ENCODE assay signal across 8 mouse cellular contexts in genomic region chr2:174077776-174078338, GRCm38 (mm10). TPM values are rescaled to one million over a fixed set of nuclear protein-coding genes. Genes with fewer than 3 reads are reported as not detected.
DNase-seq lines count a peak whose midpoint lies in the region; ATAC-seq and TF ChIP-seq lines count a peak whose summit lies in the region.

No protein-coding gene starts in this region.

- no peak for ATAC-seq in neural tube, embryonic 15.5 days (ENCODE audit: low FRiP score)

- H3K9ac ChIP-seq in neural tube, embryonic 15.5 days (replicated peaks), result peak overlapping the region; percentile 82

- no peak; the same call in 1 of the 2 replicates for TF ChIP-seq CTCF in left cerebral cortex, adult 2 months (IDR thresholded peaks at IDR 0.05)

- peak overlapping the region; percentile 92 for H3K4me2 ChIP-seq in neural tube, embryonic 15.5 days

- no peak overlapping the region for H3K27ac ChIP-seq in left cerebral cortex, adult 2 months
- peak overlapping the region; percentile 88 for H3K27ac ChIP-seq in embryonic facial prominence, embryonic 10.5 days (replicated peaks)
- peak overlapping the region; percentile 94 for H3K27ac ChIP-seq in limb, embryonic 10.5 days
- no peak overlapping the region for H3K27ac ChIP-seq in neural tube, embryonic 15.5 days (replicated peaks)

- H3K9me3 ChIP-seq in embryonic facial prominence, embryonic 10.5 days, result no peaks in the 10 kb centered on the region
- H3K9me3 ChIP-seq in limb, embryonic 10.5 days (replicated peaks), result no peaks in the 10 kb centered on the region
- no peaks in the 10 kb centered on the region for H3K9me3 ChIP-seq in neural tube, embryonic 15.5 days (replicated peaks)

- H3K4me3 ChIP-seq in left cerebral cortex, adult 2 months, result peak overlapping the region; percentile 22
- peak overlapping the region; percentile 88 for H3K4me3 ChIP-seq in embryonic facial prominence, embryonic 10.5 days
- peak overlapping the region; percentile 85 for H3K4me3 ChIP-seq in limb, embryonic 10.5 days
- H3K4me3 ChIP-seq in neural tube, embryonic 15.5 days (replicated peaks), result peak overlapping the region; percentile 84

- no peaks in the 10 kb centered on the region for H3K27me3 ChIP-seq in embryonic facial prominence, embryonic 10.5 days (replicated peaks; ENCODE audit: low read depth, poor library complexity, severe bottlenecking)
- no peaks in the 10 kb centered on the region for H3K27me3 ChIP-seq in limb, embryonic 10.5 days (ENCODE audit: low read depth, poor library complexity, severe bottlenecking)
- no peaks in the 10 kb centered on the region for H3K27me3 ChIP-seq in neural tube, embryonic 15.5 days (replicated peaks)

- no peaks in the 10 kb centered on the region for H3K36me3 ChIP-seq in embryonic facial prominence, embryonic 10.5 days (replicated peaks)
- H3K36me3 ChIP-seq in limb, embryonic 10.5 days, result no peaks in the 10 kb centered on the region
- H3K36me3 ChIP-seq in neural tube, embryonic 15.5 days, result no peaks in the 10 kb centered on the region

- WGBS in embryonic facial prominence, embryonic 10.5 days, result 12% methylated on average over 11 of the region's 11 CpGs
- WGBS in limb, embryonic 10.5 days, result 15% methylated on average over 11 of the region's 11 CpGs
- WGBS in neural tube, embryonic 15.5 days, result 9% methylated on average over 11 of the region's 11 CpGs

- intact Hi-C loops in left cerebral cortex, adult 2 months (cut with DNase I), result loop anchor here (2.0 to 10.0 kb wide), 3 partner anchors 219 to 491 kb away; no protein-coding TSS in a partner anchor
- intact Hi-C loops in left cerebral cortex, postnatal 4 days (cut with DNase I), result loop anchor here (5.0 kb wide), 2 partner anchors 214 to 491 kb away; no protein-coding TSS in a partner anchor

- peaks cover 58% of the 10 kb centered on the region for H3K4me1 ChIP-seq in embryonic facial prominence, embryonic 10.5 days
- peaks cover 49% of the 10 kb centered on the region for H3K4me1 ChIP-seq in limb, embryonic 10.5 days
- peaks cover 52% of the 10 kb centered on the region for H3K4me1 ChIP-seq in neural tube, embryonic 15.5 days

- no peak for DNase-seq in left cerebral cortex, adult 2 months (ENCODE audit: extremely low spot score in 1 of 2, low spot score in 2 of 2)
- DNase-seq in left cerebral cortex, postnatal 4 days, result no peak
- DNase-seq in embryonic facial prominence, embryonic 10.5 days (ENCODE audit: low spot score), result no peak
- DNase-seq in limb, embryonic 10.5 days (ENCODE audit: low spot score), result no peak
- no peak for DNase-seq in right cerebral cortex, postnatal 36 days (ENCODE audit: low spot score in 2 of 2)
- no peak for DNase-seq in adrenal gland, adult 8-10 months
- no peak for DNase-seq in adipocyte (ENCODE audit: low spot score)

RNA-seq across cellular contexts. Expression of gene Stx16, which starts 1.7 kb away (rescaled TPM):
- total RNA-seq in left cerebral cortex, adult 2 months (2021), result 10 to 100 TPM; 57.5 to 62.2 TPM
- total RNA-seq in left cerebral cortex, postnatal 4 days (2021), result 10 to 100 TPM; 44.3 to 56.0 TPM
- 10.6 and 11.2 TPM in 2 replicates for polyA plus RNA-seq in embryonic facial prominence, embryonic 10.5 days (2016; fragmentation: Nextera tagmentation; extraction: Ambion mirVana)
- 10.0 and 12.4 TPM in 2 replicates for polyA plus RNA-seq in limb, embryonic 10.5 days (2016; fragmentation: Nextera tagmentation; extraction: Ambion mirVana)
- polyA plus RNA-seq in neural tube, embryonic 15.5 days (2015; fragmentation: Nextera tagmentation; extraction: Ambion mirVana), result 10.4 and 10.9 TPM in 2 replicates
- total RNA-seq in adrenal gland, adult 8-10 months (2022), result 10 to 100 TPM; 52.0 to 61.3 (median 55.4) TPM

RNA-seq across cellular contexts. Expression of gene Npepl1, which starts 32.3 kb away (rescaled TPM):
- 10 to 100 TPM; 12.8 to 13.7 TPM for total RNA-seq in left cerebral cortex, adult 2 months (2021)
- 10 to 100 TPM; 15.8 to 16.2 TPM for total RNA-seq in left cerebral cortex, postnatal 4 days (2021)
- polyA plus RNA-seq in embryonic facial prominence, embryonic 10.5 days (2016; fragmentation: Nextera tagmentation; extraction: Ambion mirVana), result 38.4 and 40.5 TPM in 2 replicates
- polyA plus RNA-seq in limb, embryonic 10.5 days (2016; fragmentation: Nextera tagmentation; extraction: Ambion mirVana), result 29.7 and 36.2 TPM in 2 replicates
- polyA plus RNA-seq in neural tube, embryonic 15.5 days (2015; fragmentation: Nextera tagmentation; extraction: Ambion mirVana), result 14.1 and 26.0 TPM in 2 replicates
- 10 to 100 TPM; 57.3 to 68.1 (median 62.5) TPM for total RNA-seq in adrenal gland, adult 8-10 months (2022)

Comparison
In these comparisons a context has a peak if more than half of its experiments do, and no peak if none do; other contexts are left out.
1. H3K27ac ChIP-seq: peak in embryonic facial prominence, embryonic 10.5 days (single experiment) and limb, embryonic 10.5 days (single experiment); none in left cerebral cortex, adult 2 months (single experiment) and neural tube, embryonic 15.5 days (single experiment).
2. H3K4me3 ChIP-seq: peak in every context shown above with its lines; median percentile 88 in embryonic facial prominence, embryonic 10.5 days; 85 in limb, embryonic 10.5 days; 84 in neural tube, embryonic 15.5 days; 22 in left cerebral cortex, adult 2 months.